Mouse (Mus musculus) kidney, adult 9 months (tissue): Measurements from ENCODE around the gene Lipo2.
"Not testable (repeated sequence)": the region's sequence is repeated elsewhere in the genome, so short reads cannot be mapped to it uniquely, and the experiment has no call there.

Experiments
- DNase-seq: peaks from one replicate; pipeline ENCODE4 v3.0.0; 2022

Lipo2 gene

GRCm38 (mm10) chr19:33751259-33751658 lies at the start of gene Lipo2:
TSS of gene Lipo2 (minus strand) at chr19:33751359.
- DNase-seq: not testable (repeated sequence)

DNA sequence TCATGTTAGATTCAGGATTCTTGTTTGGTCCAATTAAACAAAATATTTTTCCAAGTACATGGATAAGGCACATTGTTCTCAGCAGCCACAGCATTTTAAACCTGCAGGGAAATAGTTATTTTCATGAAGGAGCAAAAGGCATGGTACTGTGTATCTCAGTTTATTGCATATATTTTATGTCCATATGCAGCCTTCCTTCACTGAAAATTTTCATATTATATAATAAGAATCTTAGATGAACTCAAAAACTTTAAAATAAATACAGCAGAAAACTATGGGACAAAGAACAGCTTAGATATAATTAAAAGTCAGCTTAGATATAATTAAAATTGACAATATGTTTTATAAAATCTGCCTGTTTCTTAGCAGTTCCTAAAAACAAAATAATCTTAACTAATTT lies 36.2 kb upstream of the Lipo2 start, which contains the start of gene Lipo1:
Lipo1 (minus strand) TSS at position 101 of the 400 bp plus-strand sequence.
- DNase-seq: not testable (repeated sequence)

DNA sequence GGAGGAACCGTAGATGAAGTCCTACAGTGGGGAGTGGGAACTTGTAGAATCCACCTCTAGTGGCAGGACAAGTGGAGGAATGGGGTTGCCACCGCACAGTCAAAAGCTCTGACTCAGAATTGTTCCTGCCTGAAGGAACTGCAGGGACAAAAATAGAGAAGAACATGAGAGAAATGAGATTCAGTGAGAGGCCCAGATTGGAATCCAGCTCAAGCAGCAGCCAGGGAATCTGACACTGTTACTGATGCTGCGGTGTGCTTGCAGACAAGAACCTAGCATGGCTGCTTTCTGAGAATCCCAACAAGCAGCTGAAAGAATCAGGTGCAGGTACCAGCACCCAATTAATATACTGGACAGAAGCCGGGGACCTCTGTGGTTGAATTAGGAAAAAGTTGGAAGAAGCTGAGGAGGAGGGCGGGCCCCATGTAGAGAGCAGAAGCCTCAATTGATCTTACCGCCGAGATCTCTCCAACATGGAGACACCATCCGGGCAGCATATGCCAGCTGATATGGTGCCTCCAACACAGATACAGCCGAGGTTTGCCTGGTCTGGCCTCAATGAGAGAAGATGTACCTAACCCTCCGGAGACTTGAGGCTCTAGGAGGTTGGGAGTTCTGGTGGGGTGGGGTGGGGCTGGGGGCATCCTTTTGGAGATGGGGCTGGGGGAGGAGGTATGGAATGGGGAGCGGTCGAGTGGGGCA lies 35.6 kb upstream of the Lipo2 start:
- no peak for DNase-seq

DNA sequence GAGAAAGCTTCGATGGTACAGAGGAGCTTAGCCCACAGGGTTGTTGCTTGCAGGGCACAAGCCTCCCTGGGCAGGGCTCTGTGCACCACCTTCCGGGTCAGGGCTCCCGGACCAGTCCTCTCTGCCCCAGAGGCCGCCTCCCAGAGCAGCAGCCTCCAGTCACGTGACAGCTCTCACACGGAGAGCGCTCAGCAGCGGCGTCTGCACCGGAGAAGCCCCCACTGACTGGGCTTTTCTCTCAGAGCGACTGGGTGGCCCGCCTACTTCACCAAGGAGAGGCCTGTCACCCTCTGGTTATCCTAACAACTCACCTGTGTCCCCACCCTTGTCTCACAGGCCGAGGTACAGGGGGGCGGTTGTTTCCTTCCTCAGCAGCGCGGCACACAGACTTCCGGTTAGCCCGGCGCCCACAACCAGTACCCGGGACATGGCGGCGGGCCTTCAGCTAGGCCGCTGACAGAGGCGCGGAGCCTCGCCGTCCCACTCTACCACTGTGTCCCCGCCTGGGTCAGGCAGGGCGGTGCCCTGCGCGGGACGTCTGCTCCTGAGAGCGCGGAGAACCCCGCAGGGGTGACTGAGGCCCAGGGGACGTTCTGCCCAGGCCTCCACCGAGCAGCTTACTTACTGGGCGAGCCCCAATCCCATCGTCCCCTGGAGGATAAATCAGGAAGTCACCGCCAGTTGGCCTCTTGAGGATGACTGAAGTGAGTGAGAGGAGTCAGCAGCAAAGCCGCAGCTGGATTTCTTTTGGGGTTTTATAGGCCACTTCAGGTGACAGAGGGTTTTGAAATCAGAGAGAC lies 10.3 kb upstream of the Lipo2 start, which contains the start of gene Lipo3:
Lipo3 (minus strand) TSS at position 665 of the 800 bp plus-strand sequence.
- peak; percentile 13 for DNase-seq
